Mouse (Mus musculus): ENCODE data around the gene Ndufaf8.

The Ndufaf8 gene

DNA sequence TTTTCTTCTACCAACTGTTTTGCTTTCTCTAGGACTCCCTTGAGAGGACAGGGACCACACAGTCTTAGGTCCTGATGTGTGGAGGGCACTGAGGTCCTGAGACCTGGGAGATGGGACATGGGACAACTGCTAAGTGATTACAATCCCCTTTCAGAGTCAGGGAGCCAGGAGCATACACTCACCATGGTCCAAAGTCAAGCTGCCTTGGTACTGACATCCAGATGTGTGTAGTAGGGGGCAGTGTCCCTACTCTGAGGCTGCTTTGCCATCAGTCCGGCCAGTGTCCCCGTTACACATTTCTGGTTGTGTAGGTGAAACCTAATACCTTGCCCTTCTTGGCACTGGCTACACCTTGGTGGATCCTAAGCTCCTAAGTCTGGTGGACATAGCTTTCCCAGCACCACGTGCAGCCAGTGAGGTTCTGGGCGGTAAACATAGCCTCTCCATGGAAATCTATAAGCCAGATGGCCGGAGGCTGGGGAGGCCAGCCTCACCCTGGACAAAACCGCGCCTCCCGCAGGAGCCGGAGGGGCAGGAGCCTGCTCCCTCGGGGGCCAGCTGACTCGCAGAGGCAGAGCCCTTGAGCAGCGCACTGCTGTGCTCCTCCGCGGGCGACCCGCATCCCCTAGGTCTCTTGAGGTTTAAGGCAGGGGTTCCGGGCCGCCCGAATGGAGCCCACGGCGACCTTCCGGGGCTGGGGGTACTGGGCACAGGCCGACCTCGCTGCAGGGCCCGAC, 12.7 kb upstream of the Ndufaf8 start:
- in situ Hi-C loops (cut with MboI, MseI): no loop called here

DNA sequence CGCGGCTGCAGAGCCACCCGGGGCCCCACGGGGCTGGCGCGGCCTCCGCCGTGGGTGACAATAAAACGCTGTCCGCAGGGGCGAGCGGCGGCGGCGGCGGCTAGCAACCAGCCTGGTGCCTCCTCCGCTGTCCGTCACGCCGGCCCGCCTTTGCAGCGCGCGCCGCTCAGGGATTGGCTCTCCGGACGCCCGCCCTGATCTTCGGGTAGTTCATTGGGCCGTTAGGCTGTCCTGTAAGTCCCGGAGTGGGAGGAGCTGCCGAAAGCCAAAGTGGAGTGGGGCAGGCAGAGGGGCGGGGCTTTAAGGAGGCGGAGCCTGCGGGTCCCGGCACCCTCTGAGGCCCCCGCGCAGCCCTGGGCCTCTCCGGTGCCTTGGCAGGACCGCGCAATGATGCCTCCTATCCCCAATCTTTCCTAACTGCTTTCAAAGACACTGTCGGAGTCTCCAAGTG, 12.0 kb upstream of the Ndufaf8 start, which contains the start of gene Cep131:
Cep131 (minus strand) TSS at position 126 of the 451 bp plus-strand sequence.
- in situ Hi-C loops (cut with MboI, MseI): no loop called here

GRCm38 (mm10) chr11:120090661-120091060, 8.1 kb upstream of the Ndufaf8 start:
- in situ Hi-C loops (cut with MboI, MseI): no loop called here

GRCm38 (mm10) chr11:120092817-120093591, 5.7 kb upstream of the Ndufaf8 start:
- in situ Hi-C loops (cut with MboI, MseI): no loop called here

DNA sequence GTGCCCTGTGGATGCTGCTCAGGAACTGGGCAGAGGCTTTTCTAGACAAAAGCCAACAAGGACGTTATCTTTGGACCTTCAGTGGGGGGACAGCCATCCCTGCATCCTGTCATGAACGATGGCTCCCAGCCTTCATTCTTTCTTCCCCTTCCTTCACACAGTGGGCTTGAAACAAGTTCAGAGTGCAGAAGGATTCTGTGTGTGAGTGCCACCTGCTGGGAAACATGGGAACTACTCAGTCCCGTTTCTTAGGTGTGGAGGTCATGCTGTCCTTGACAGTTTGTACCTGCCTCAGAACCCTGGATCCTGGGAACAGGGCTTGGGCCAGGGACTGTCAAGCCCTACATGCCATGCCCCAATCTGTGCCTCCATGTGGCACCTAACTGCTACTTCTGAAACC, 2.3 kb downstream of the Ndufaf8 start:
- in situ Hi-C loops (cut with MboI, MseI): no loop called here

DNA sequence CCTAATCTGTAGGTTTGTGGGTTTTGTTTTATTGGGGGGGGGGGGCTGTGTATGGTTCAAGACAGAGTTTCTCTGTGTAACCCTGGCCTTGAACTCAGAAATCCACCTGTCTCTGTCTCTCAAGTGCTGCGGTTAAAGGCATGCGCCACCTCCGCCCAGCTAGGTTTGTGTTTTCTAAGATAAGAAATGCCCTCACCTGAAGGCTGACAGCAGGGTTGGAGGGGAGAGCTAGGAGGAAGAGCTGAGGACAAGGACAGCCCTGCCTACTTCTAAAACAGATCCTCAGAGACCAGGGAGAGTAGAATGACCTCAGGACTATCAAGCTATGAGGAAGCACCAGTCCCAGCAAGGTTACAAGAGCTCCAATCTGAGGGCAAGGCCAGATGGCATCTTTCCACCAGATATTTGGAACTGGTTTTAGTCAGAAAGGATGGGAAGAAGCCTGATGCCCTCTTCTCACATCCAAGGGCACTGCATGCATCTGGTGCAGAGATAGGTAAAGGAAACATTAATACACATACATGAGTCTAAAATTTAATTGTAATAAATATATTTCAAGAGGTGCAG, 4.8 kb downstream of the Ndufaf8 start:
- in situ Hi-C loops (cut with MboI, MseI): no loop called here

- in situ Hi-C loops (cut with MboI, MseI): no loop called here
Measured at GRCm38 (mm10) chr11:120107026-120107425, 8.3 kb downstream of the Ndufaf8 start.

GRCm38 (mm10) chr11:120107796-120108195, 9.1 kb downstream of the Ndufaf8 start:
- in situ Hi-C loops (cut with MboI, MseI): no loop called here

DNA sequence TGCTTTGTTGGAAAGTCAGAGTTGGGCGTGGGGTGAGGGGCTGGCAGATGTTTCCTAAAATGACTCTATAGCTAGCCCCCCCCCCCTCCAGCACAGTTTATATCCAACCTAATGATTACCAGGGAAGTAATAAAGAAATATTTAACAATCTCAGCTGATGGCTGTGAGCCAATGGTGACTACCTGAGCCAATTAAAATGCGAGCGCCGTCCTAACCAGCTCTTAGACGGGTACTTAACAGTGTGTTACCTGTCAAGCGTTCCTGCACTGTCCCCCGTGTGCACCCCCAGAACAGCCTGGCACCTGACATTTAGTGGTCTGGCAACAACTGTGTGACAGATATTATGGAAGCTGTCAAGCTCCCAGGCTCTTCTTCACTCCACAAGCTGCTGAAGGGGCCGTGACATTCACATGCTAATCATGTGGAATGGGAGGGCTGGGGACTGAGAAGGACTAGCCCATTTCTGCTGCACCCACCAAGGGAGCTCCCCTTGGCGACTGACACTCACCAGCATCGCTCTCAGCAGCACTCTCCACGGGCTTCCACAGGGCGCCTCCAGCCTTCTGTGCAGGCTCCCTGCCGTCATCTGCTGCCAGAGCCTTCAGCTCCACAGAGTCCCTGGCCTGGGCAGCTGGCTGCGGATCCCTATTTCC, 11.0 kb downstream of the Ndufaf8 start:
- in situ Hi-C loops (cut with MboI, MseI): loop anchor here (5.0 kb wide), 1 partner anchor 98 kb away; no protein-coding TSS in a partner anchor

DNA sequence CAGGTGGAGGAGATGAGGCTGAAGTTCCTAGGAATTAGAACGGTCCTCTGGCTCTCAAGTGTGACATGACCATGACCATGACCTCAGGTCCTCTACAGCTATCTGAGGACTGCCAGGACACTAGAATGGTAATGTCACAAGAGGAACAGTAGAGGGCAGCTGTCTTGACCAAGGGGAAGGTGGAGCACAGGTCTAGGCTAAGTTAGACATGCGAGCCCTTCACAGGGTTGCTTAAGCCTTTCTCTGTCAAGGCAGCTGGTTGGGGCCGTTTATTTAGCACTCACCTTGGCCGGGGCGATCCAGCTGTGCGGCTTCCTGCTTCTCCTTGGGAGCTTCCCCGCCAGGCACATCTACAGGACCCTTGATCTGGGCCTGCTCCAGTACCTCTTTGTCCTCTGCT, 11.8 kb downstream of the Ndufaf8 start:
- in situ Hi-C loops (cut with MboI, MseI): loop anchor here (5.0 kb wide), 1 partner anchor 97 kb away; no protein-coding TSS in a partner anchor

DNA sequence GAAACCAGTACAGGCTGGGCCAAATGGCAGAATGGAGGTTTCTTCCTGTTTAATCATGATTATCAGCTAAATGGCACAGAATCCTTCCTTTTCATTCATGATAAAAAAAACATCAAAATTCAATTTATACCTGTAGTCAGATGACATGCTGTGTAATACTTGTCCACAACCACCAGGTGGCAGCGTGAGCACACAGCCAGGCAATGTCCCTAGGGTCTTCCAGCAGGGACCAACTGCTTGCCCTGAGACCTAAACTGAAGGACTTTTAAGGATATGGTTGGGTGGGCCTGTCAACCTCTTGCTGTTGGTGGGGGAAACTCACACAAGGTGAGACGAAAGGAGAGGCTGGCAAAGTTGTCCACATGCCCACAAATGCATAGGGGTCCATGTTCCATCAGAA, 12.3 kb downstream of the Ndufaf8 start:
- in situ Hi-C loops (cut with MboI, MseI): loop anchor here (5.0 kb wide), 1 partner anchor 96 kb away; no protein-coding TSS in a partner anchor

- in situ Hi-C loops (cut with MboI, MseI): loop anchor here (5.0 kb wide), 1 partner anchor 95 kb away; no protein-coding TSS in a partner anchor
Measured at GRCm38 (mm10) chr11:120112136-120112535, 13.4 kb downstream of the Ndufaf8 start.

DNA sequence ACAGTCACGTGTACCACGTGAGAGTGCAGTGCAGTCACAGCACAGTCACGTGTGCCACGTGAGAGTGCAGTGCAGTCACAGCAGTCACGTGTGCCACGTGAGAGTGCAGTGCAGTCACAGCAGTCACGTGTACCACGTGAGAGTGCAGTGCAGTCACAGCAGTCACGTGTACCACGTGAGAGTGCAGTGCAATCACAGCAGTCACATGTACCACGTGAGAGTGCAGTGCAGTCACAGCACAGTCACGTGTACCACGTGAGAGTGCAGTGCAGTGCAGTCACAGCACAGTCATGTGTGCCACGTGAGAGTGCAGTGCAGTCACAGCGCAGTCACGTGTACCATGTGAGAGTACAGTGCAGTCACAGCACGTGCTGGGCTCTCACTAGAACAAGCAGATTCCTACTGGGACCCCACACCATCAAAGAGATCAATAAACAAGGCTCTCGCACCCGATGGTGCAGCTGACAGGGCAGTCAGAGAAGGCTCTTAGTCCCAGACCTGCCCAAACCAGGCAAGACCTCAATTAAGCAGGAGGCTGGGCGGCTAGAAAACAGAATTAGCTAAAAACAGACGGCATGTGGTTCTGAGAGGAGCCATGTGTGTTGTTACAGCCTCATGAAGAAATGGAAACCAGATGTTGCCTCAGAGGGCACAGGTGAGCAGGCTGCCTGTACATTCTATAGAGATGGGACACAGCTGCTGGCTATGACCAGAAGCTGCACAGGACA, 15.9 kb downstream of the Ndufaf8 start:
- in situ Hi-C loops (cut with MboI, MseI): loop anchor here (5.0 kb wide), 1 partner anchor 93 kb away; no protein-coding TSS in a partner anchor

DNA sequence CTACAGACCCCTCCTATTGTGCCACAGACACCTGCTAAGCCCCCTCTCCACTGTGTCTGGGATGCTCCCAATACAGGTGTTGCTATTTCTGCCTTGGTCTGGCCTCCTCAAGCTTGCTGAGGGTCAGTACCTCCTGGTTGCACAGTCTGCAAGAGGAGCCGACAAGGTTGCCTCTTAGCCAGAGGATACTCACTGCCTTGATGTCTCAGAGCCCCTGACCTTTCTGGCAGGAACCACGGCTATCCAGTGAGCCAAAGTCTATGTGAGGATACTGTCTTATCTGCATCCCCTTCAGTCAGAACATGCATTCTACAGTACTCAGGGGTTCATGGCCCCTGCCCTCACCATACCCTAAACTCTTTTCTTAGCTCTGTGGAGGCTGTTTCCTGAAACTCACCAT, 18.9 kb downstream of the Ndufaf8 start:
- in situ Hi-C loops (cut with MboI, MseI): no loop called here

DNA sequence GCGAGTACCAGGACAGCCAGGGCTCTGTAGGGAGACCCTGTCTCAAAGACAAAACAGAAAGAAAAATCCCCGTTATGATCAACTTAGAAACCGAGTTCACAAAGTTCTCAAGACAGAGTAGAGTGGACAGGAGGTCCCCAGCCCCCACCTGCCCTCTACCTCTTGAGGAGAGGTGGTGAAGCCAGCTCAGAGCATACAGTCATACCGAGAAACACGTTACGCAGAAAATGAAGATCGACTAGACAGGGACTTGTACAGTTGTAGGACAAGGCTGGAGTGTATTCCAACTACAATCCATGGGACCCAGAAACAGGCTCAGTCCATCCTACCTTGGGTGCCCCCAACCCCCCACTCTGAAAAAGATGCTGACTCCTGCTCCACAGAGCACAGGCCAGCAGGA, 20.4 kb downstream of the Ndufaf8 start:
- in situ Hi-C loops (cut with MboI, MseI): no loop called here

DNA sequence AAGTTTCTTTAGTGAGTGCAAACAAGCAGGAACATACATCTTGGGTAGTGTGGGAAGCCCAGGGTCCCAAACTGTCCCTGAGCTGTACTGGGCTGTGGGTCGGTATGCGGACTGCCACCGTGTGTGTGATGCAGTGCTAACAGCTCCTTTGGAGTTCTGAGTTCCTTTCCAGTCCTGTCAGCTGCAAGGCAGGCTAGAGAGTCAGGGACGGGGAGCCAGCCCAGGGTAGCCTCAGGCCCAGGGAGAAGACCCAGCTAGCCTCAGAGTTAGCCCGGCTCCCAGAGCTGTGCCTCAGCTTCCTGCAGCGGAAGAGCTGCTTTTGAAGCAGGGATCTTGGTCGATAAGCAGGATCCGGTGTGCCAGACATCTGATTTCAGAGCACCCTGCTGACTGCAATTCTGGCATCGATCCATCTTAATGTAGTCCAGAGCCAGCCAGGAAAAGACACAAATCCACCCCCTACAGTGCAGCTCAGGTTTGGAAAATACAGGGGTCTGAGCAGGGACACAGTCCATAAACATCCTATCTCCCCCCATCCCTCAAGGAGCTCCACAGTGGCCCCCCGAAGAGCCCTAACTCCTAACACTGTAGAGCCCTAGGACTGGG, 21.3 kb downstream of the Ndufaf8 start:
- in situ Hi-C loops (cut with MboI, MseI): no loop called here

DNA sequence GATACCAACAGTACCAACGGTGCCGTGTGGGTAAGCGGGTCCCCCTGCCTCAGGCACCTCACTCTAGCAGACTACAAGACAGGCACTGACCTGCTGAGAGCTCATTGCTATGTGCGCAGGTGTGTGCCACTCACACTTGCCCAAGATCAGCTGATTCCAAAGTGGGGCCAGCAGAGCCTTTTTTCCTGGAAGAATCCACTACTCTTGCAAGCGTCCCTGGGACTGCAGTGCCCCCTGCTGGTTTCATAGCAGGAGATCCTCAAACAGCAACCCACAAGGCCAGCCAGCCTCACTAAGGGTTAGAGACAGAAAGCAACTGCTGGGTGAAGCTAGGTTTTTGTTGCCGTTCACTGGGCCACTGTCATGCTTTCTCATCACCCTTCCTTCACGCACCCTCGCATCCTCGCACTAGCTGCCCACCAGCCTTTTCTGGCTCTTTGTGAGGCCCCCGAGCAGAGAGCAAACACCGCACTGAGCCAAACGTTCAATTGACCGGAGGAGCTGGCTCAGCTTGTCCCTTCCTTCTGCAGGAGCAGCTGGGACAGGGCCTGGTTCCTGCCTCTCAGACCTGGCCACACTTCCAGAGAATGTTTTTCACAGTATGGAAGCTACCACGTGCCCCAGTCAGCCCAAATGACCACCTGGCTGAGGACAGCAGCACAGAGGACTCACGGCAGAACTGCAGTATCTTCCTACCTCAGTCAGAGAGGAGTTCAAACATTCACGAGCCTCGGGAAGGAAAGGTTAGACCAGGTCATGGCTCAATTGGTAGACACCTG, 22.1 kb downstream of the Ndufaf8 start:
- in situ Hi-C loops (cut with MboI, MseI): no loop called here

GRCm38 (mm10) chr11:120122126-120122525, 23.4 kb downstream of the Ndufaf8 start:
- in situ Hi-C loops (cut with MboI, MseI): no loop called here

DNA sequence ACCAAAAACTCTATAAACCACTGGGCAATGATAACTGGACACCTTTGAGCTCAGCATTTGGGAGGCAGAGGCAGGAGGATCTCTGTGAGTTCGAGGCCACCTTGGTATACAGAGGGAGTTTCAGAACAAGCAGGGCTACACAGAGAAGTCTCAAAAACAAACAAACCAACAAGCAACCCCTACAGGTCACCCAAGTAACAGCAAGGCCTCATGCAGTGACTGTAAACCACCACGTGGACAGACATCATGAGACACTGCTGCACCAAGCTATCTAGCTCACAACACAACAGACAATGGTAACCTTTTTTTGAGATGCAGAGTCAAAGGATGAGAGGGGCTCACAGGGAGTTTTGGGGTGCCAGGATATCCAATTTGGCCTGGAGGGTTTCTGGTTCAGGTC, 28.1 kb downstream of the Ndufaf8 start:
- in situ Hi-C loops (cut with MboI, MseI): no loop called here

DNA sequence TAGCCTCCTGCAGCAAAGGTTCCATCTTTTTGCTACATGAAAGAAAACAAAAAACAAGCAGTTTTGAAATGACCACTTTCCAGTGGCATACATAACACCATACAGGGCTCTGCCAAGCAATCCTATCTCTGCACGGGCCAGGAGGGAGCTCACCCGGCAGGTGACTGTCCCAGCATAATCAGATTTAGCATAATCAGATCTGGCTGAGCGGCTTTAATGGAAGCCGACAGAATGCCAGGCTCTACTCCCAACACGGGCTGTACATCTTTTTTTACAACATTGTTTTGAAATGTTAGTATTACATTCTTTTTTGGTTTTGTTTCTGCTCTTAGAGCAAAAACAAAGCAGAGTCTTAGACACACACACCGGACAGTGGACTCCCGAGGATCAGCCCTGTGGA, 30.6 kb downstream of the Ndufaf8 start:
- in situ Hi-C loops (cut with MboI, MseI): no loop called here

Data from T-helper 1 cell (primary cell).